Mouse (Mus musculus): ENCODE results near the gene Zfp518b. TPM values are rescaled to one million over a fixed set of nuclear protein-coding genes. Genes with fewer than 3 reads are reported as not detected.

Zfp518b gene
- total and polyA plus RNA-seq, 2 experiments from 2014 or later: 19.9 to 43.9 TPM

GRCm38 (mm10) chr5:38698046-38698445 is 13.4 kb upstream of the Zfp518b start:
- no peak for DNase-seq
- Histone ChIP-seq H3K9ac (no peak overlapping the region), H3K27ac (ENCODE audit: low read depth, low read length) (no peak overlapping the region), H3K4me1 (ENCODE audit: insufficient read depth) (no peaks in the 10 kb centered on the region), H3K4me3 (ENCODE audit: low read depth, low read length) (no peak overlapping the region), H3K4me2 (ENCODE audit: low read depth) (no peak overlapping the region), H3K9me3 (ENCODE audit: low read length) (no peaks in the 10 kb centered on the region), H3K27me3 (ENCODE audit: insufficient read depth, low read length) (no peaks in the 10 kb centered on the region), H3K36me3 (ENCODE audit: insufficient read depth) (no peaks in the 10 kb centered on the region)
- TF ChIP-seq CTCF (IDR thresholded peaks at IDR 0.05; ENCODE audit: low read depth): no peak
- ATAC-seq: no peak
- 10% methylated on average over 3 of the region's 3 CpGs for WGBS

GRCm38 (mm10) chr5:38696616-38697375 is 12.2 kb upstream of the Zfp518b start:
- Histone ChIP-seq H3K4me3 (ENCODE audit: low read depth, low read length) (no peak overlapping the region), H3K36me3 (ENCODE audit: insufficient read depth) (no peaks in the 10 kb centered on the region), H3K9me3 (ENCODE audit: low read length) (no peaks in the 10 kb centered on the region), H3K27ac (ENCODE audit: low read depth, low read length) (no peak overlapping the region), H3K4me2 (ENCODE audit: low read depth) (no peak overlapping the region), H3K9ac (no peak overlapping the region), H3K4me1 (ENCODE audit: insufficient read depth) (no peaks in the 10 kb centered on the region), H3K27me3 (ENCODE audit: insufficient read depth, low read length) (no peaks in the 10 kb centered on the region)
- ATAC-seq (no peak), DNase-seq (no peak)
- WGBS: 72% methylated on average over 8 of the region's 8 CpGs
- TF ChIP-seq CTCF (IDR thresholded peaks at IDR 0.05; ENCODE audit: low read depth): no peak

- no peak overlapping the region for H3K27ac ChIP-seq (ENCODE audit: low read depth, low read length)
- H3K4me2 ChIP-seq (ENCODE audit: low read depth): no peak overlapping the region
- 92% methylated on average over 6 of the region's 6 CpGs for WGBS
- no peak overlapping the region for H3K9ac ChIP-seq
- DNase-seq (no peak), ATAC-seq (no peak)
- no peaks in the 10 kb centered on the region for H3K27me3 ChIP-seq (ENCODE audit: insufficient read depth, low read length)
- H3K4me3 ChIP-seq (ENCODE audit: low read depth, low read length): no peak overlapping the region
- H3K4me1 ChIP-seq (ENCODE audit: insufficient read depth): no peaks in the 10 kb centered on the region
- no peaks in the 10 kb centered on the region for H3K36me3 ChIP-seq (ENCODE audit: insufficient read depth)
- no peaks in the 10 kb centered on the region for H3K9me3 ChIP-seq (ENCODE audit: low read length)
- TF ChIP-seq CTCF (IDR thresholded peaks at IDR 0.05; ENCODE audit: low read depth): no peak
Observed at GRCm38 (mm10) chr5:38692859-38693258, 8.2 kb upstream of the Zfp518b start.

GRCm38 (mm10) chr5:38689186-38689585 is 4.6 kb upstream of the Zfp518b start:
- Histone ChIP-seq H3K9me3 (ENCODE audit: low read length) (no peaks in the 10 kb centered on the region), H3K36me3 (ENCODE audit: insufficient read depth) (no peaks in the 10 kb centered on the region), H3K27me3 (ENCODE audit: insufficient read depth, low read length) (no peaks in the 10 kb centered on the region), H3K4me2 (ENCODE audit: low read depth) (no peak overlapping the region), H3K27ac (ENCODE audit: low read depth, low read length) (no peak overlapping the region), H3K9ac (no peak overlapping the region), H3K4me1 (ENCODE audit: insufficient read depth) (peaks cover under 1% of the 10 kb centered on the region; the same call in 1 of the 2 replicates), H3K4me3 (ENCODE audit: low read depth, low read length) (no peak overlapping the region)
- ATAC-seq (no peak), DNase-seq (no peak)
- TF ChIP-seq CTCF (IDR thresholded peaks at IDR 0.05; ENCODE audit: low read depth): no peak
- 87% methylated on average over 6 of the region's 6 CpGs for WGBS

DNA sequence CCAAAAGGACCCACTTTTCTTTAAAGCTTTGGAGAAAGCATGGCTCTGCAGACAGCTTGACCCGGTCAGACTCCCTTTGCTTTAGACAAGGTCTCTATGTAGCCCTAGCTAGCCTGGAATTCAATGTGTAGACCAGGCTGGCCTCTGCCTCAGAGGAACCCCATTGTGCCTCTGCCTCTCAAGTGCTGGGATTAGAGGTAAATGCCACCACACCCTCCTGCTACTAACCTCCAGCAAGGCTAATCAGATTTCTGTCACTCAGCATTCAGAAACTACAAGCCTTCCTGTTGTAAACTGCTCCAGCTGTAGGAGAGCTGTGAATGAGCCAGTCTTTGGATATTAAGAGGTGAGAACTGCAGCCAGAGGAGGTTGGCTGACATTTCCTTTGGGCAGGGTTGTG is 3.1 kb upstream of the Zfp518b start:
- ATAC-seq (no peak), DNase-seq (no peak)
- WGBS: 87% methylated on average over 1 of the region's 1 CpGs
- no peak overlapping the region for H3K27ac ChIP-seq (ENCODE audit: low read depth, low read length)
- peaks cover 10% of the 10 kb centered on the region; the same call in 1 of the 2 replicates for H3K4me1 ChIP-seq (ENCODE audit: insufficient read depth)
- no peak overlapping the region for H3K9ac ChIP-seq
- H3K36me3 ChIP-seq (ENCODE audit: insufficient read depth): peaks cover 4% of the 10 kb centered on the region; the same call in 1 of the 2 replicates
- no peak overlapping the region for H3K4me2 ChIP-seq (ENCODE audit: low read depth)
- no peak for TF ChIP-seq CTCF (IDR thresholded peaks at IDR 0.05; ENCODE audit: low read depth)
- no peaks in the 10 kb centered on the region for H3K9me3 ChIP-seq (ENCODE audit: low read length)
- no peak overlapping the region for H3K4me3 ChIP-seq (ENCODE audit: low read depth, low read length)
- H3K27me3 ChIP-seq (ENCODE audit: insufficient read depth, low read length): no peaks in the 10 kb centered on the region

DNA sequence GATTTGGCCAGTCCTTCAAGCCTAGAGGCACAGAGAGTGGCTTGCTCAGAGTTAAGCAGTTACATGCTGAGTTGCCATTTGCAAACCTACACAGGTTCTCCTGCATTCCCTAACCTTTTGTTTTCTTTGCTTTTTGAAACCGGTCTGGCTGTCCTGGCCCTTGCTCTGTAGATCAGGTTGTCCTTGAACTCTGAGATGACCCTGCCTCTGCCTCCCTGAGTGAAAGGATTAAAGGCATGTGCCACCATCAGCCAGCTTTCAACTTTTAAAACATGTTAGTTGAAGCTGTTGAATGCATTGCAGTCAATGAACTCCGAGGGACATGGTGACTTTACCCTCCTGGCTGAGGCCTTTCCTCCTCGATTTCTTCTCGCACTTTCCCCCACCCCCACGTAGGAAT is 25.8 kb downstream of the Zfp518b start:
- H3K36me3 ChIP-seq (ENCODE audit: insufficient read depth): no peaks in the 10 kb centered on the region
- WGBS: 89% methylated on average over 5 of the region's 5 CpGs

DNA sequence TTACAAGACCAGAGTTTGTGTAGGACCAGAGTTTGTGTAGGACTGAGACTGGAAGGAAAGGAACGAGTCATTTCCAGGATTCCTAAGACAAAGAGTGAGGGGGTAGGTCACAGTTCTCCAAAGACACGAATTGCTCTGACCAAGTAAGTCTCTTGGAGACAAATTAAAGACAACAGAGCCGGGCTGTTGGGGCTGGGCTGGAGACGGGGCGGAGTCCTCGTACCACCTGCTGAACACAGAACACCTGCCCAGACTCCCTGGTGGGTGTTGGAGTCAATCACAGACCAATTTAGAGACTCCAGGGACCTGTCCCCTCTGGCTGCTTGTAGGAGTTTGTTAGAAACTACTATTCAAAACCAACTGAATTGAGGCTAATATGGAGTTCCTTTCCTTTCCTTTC is 28.4 kb downstream of the Zfp518b start:
- no peak for ATAC-seq
- no peak overlapping the region for H3K27ac ChIP-seq (ENCODE audit: low read depth, low read length)
- no peak overlapping the region for H3K4me2 ChIP-seq (ENCODE audit: low read depth)
- TF ChIP-seq CTCF (IDR thresholded peaks at IDR 0.05; ENCODE audit: low read depth): no peak
- H3K4me3 ChIP-seq (ENCODE audit: low read depth, low read length): no peak overlapping the region
- H3K36me3 ChIP-seq (ENCODE audit: insufficient read depth): no peaks in the 10 kb centered on the region
- DNase-seq: no peak
- no peak overlapping the region for H3K9ac ChIP-seq
- 74% methylated on average over 6 of the region's 6 CpGs for WGBS
- no peaks in the 10 kb centered on the region for H3K27me3 ChIP-seq (ENCODE audit: insufficient read depth, low read length)
- H3K9me3 ChIP-seq (ENCODE audit: low read length): no peaks in the 10 kb centered on the region
- no peaks in the 10 kb centered on the region; the same call in 1 of the 2 replicates for H3K4me1 ChIP-seq (ENCODE audit: insufficient read depth)

More for the DNA sequence above, 25.8 kb downstream of the Zfp518b start:
- no peaks in the 10 kb centered on the region for H3K27me3 ChIP-seq (ENCODE audit: insufficient read depth, low read length)
- H3K4me1 ChIP-seq (ENCODE audit: insufficient read depth): no peaks in the 10 kb centered on the region
- no peak overlapping the region for H3K4me2 ChIP-seq (ENCODE audit: low read depth)
- H3K9me3 ChIP-seq (ENCODE audit: low read length): no peaks in the 10 kb centered on the region
- no peak overlapping the region for H3K9ac ChIP-seq
- H3K4me3 ChIP-seq (ENCODE audit: low read depth, low read length): no peak overlapping the region
- no peak overlapping the region for H3K27ac ChIP-seq (ENCODE audit: low read depth, low read length)
- no peak for TF ChIP-seq CTCF (IDR thresholded peaks at IDR 0.05; ENCODE audit: low read depth)
- no peak for DNase-seq
- ATAC-seq: no peak

Data from forebrain, postnatal 0 days (tissue).